Mouse (Mus musculus) monocyte, adult 2 months (primary cell): Measurements from ENCODE around the gene Krt71.
"Not testable (repeated sequence)": the region's sequence is repeated elsewhere in the genome, so short reads cannot be mapped to it uniquely, and the experiment has no call there.

Experiments
- DNase-seq, 2 experiments: peaks; one replicate each; pipeline ENCODE4 v3.0.0; 2022; ENCODE audit warnings: low spot score in 2 of 2, low read depth in 1 of 2

Krt71 gene

GRCm38 (mm10) chr15:101690460-101690859 is 52.4 kb downstream of the Krt71 start:
- not testable (repeated sequence) for DNase-seq

GRCm38 (mm10) chr15:101688161-101688560 is 54.7 kb downstream of the Krt71 start:
- DNase-seq, result no peak
